Comparison of ENCODE assay signal across 8 mouse cellular contexts in the genomic region with DNA sequence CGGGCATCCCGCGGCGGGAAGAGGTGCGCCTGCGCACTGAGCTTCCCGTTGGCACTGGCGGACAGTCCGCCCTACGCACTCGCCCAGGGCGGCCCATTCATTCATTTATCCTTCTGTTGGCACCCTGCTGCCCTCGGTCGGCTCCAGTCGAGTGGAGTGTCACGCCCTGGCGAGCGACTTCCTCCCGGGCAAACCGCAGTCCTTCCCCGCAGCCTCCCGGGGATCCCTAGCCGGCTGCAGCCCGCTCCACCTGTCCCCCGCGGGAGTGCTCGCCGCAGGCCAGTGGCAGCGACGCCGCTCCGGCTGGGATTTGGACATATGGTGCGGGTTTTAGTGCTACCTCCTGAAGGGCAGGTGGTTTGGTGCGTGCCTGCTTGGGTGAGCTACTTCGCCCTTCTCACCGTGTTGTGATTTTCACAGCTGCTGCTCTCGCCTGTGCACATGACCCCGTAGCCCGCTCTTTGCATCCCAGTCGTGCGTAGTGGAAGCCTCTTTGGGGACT. TPM values are rescaled to one million over a fixed set of nuclear protein-coding genes. Genes with fewer than 3 reads are reported as not detected.
A peak's percentile ranks its signal among the peaks of the same experiment; 100 is the strongest.
DNase-seq lines count a peak whose midpoint lies in the region; ATAC-seq and TF ChIP-seq lines count a peak whose summit lies in the region.

No protein-coding gene starts in this region.

- peak overlapping the region; percentile 76 for H3K9ac ChIP-seq in lung, embryonic 14.5 days
- H3K9ac ChIP-seq in embryonic facial prominence, embryonic 12.5 days: peak overlapping the region; percentile 82
- H3K9ac ChIP-seq in intestine, embryonic 16.5 days (ENCODE audit: low read depth, low read length): peak overlapping the region; percentile 79
- peak overlapping the region; percentile 63 for H3K9ac ChIP-seq in neural tube, embryonic 12.5 days

- H3K4me2 ChIP-seq in lung, embryonic 14.5 days: peak overlapping the region; percentile 85
- H3K4me2 ChIP-seq in embryonic facial prominence, embryonic 12.5 days (replicated peaks): peak overlapping the region; percentile 85
- peak overlapping the region; percentile 64 for H3K4me2 ChIP-seq in intestine, embryonic 16.5 days (ENCODE audit: low read depth, low read length)
- H3K4me2 ChIP-seq in neural tube, embryonic 12.5 days (replicated peaks): peak overlapping the region; percentile 79

- no peaks in the 10 kb centered on the region for H3K9me3 ChIP-seq in lung, embryonic 14.5 days (ENCODE audit: low read depth, low read length)
- H3K9me3 ChIP-seq in embryonic facial prominence, embryonic 12.5 days: no peaks in the 10 kb centered on the region
- no peaks in the 10 kb centered on the region for H3K9me3 ChIP-seq in intestine, embryonic 16.5 days (ENCODE audit: control insufficient read depth, low read length)
- no peaks in the 10 kb centered on the region for H3K9me3 ChIP-seq in neural tube, embryonic 12.5 days

- H3K4me1 ChIP-seq in lung, embryonic 14.5 days (ENCODE audit: insufficient read depth): 0 out of 2 replicates have a peak, but pooled peaks cover 5% of the 10 kb centered on the region
- peaks cover 13% of the 10 kb centered on the region for H3K4me1 ChIP-seq in embryonic facial prominence, embryonic 12.5 days
- H3K4me1 ChIP-seq in intestine, embryonic 16.5 days (ENCODE audit: control insufficient read depth, insufficient read depth, low read length): no peaks in the 10 kb centered on the region
- H3K4me1 ChIP-seq in neural tube, embryonic 12.5 days: peaks cover 10% of the 10 kb centered on the region; the same call in 1 of the 2 replicates

- no peaks in the 10 kb centered on the region for H3K27me3 ChIP-seq in lung, embryonic 14.5 days (ENCODE audit: insufficient read depth, low read length)
- H3K27me3 ChIP-seq in embryonic facial prominence, embryonic 12.5 days: no peaks in the 10 kb centered on the region; the same call in 1 of the 2 replicates
- H3K27me3 ChIP-seq in intestine, embryonic 16.5 days (replicated peaks; ENCODE audit: control insufficient read depth, insufficient read depth, low read length): no peaks in the 10 kb centered on the region
- H3K27me3 ChIP-seq in neural tube, embryonic 12.5 days (replicated peaks): no peaks in the 10 kb centered on the region

- peak; percentile 84 for ATAC-seq in lung, embryonic 14.5 days (ENCODE audit: insufficient read depth)
- peak; percentile 78 for ATAC-seq in embryonic facial prominence, embryonic 12.5 days (ENCODE audit: insufficient number of reproducible peaks, insufficient read depth, low FRiP score, low TSS enrichment)
- ATAC-seq in intestine, embryonic 16.5 days: peak; percentile 94
- peak; percentile 89 for ATAC-seq in neural tube, embryonic 12.5 days (ENCODE audit: low FRiP score, low read depth)

- WGBS in lung, embryonic 14.5 days: under 1% methylated on average over 41 of the region's 41 CpGs
- 0% methylated on average over 41 of the region's 41 CpGs for WGBS in embryonic facial prominence, embryonic 12.5 days
- under 1% methylated on average over 41 of the region's 41 CpGs for WGBS in intestine, embryonic 16.5 days
- WGBS in neural tube, embryonic 12.5 days: under 1% methylated on average over 41 of the region's 41 CpGs

- H3K36me3 ChIP-seq in lung, embryonic 14.5 days (ENCODE audit: insufficient read depth): peaks cover 24% of the 10 kb centered on the region
- H3K36me3 ChIP-seq in embryonic facial prominence, embryonic 12.5 days: peaks cover 13% of the 10 kb centered on the region; the same call in 1 of the 2 replicates
- no peaks in the 10 kb centered on the region for H3K36me3 ChIP-seq in intestine, embryonic 16.5 days (ENCODE audit: control insufficient read depth, insufficient read depth, low read length)
- peaks cover 7% of the 10 kb centered on the region for H3K36me3 ChIP-seq in neural tube, embryonic 12.5 days

- DNase-seq in lung, embryonic 14.5 days: no peak
- DNase-seq in lung, postnatal 4 days: no peak
- DNase-seq in layer of hippocampus, adult 9-11 months: no peak
- DNase-seq in adrenal gland, postnatal 25 days: no peak
- no peak for DNase-seq in frontal cortex, postnatal 36 days (ENCODE audit: low spot score in 2 of 2)

- peak overlapping the region; percentile 58 for H3K27ac ChIP-seq in lung, embryonic 14.5 days (ENCODE audit: low read depth)
- peak overlapping the region; percentile 66 for H3K27ac ChIP-seq in embryonic facial prominence, embryonic 12.5 days
- peak overlapping the region; percentile 72 for H3K27ac ChIP-seq in intestine, embryonic 16.5 days (ENCODE audit: low read length)
- peak overlapping the region; percentile 10; the same call in 1 of the 2 replicates for H3K27ac ChIP-seq in neural tube, embryonic 12.5 days

- peak overlapping the region; percentile 77 for H3K4me3 ChIP-seq in lung, embryonic 14.5 days (ENCODE audit: low read depth, low read length)
- peak overlapping the region; percentile 86 for H3K4me3 ChIP-seq in embryonic facial prominence, embryonic 12.5 days
- peak overlapping the region; percentile 91 for H3K4me3 ChIP-seq in intestine, embryonic 16.5 days (ENCODE audit: low read length)
- peak overlapping the region; percentile 74 for H3K4me3 ChIP-seq in neural tube, embryonic 12.5 days

- TF ChIP-seq CTCF in lung, embryonic 14.5 days (IDR thresholded peaks at IDR 0.05; ENCODE audit: low read depth): no peak

RNA-seq across cellular contexts. Expression of a gene that starts 0.4 kb away (rescaled TPM):
- polyA plus RNA-seq in lung, embryonic 14.5 days (2014; fragmentation: Nextera tagmentation; extraction: Ambion mirVana): 55.1 and 56.6 TPM in 2 replicates
- 57.9 and 60.8 TPM in 2 replicates for polyA plus RNA-seq in embryonic facial prominence, embryonic 12.5 days (2016; fragmentation: Nextera tagmentation; extraction: Ambion mirVana)
- 26.4 and 30.1 TPM in 2 replicates for polyA plus RNA-seq in intestine, embryonic 16.5 days (2015; fragmentation: Nextera tagmentation; extraction: Ambion mirVana)
- 38.5 and 45.1 TPM in 2 replicates for polyA plus RNA-seq in neural tube, embryonic 12.5 days (2016; fragmentation: Nextera tagmentation; extraction: Ambion mirVana)
- 5.6 and 5.9 TPM in 2 replicates for total RNA-seq in adrenal gland, postnatal 25 days (2021)

RNA-seq across cellular contexts. Expression of a gene that starts 38.4 kb away (rescaled TPM):
- 0.58 and 0.84 TPM in 2 replicates for polyA plus RNA-seq in lung, embryonic 14.5 days (2014; fragmentation: Nextera tagmentation; extraction: Ambion mirVana)
- 3.3 and 3.6 TPM in 2 replicates for polyA plus RNA-seq in embryonic facial prominence, embryonic 12.5 days (2016; fragmentation: Nextera tagmentation; extraction: Ambion mirVana)
- 0.65 and 0.81 TPM in 2 replicates for polyA plus RNA-seq in intestine, embryonic 16.5 days (2015; fragmentation: Nextera tagmentation; extraction: Ambion mirVana)
- polyA plus RNA-seq in neural tube, embryonic 12.5 days (2016; fragmentation: Nextera tagmentation; extraction: Ambion mirVana): 5.6 and 5.8 TPM in 2 replicates
- total RNA-seq in adrenal gland, postnatal 25 days (2021): not detected in 2 replicates

Comparison
In these comparisons a context has a peak if more than half of its experiments do, and no peak if none do; other contexts are left out.
1. H3K27ac ChIP-seq: peak in every context shown above with its lines; median percentile 72 in intestine, embryonic 16.5 days; 66 in embryonic facial prominence, embryonic 12.5 days; 58 in lung, embryonic 14.5 days; 10 in neural tube, embryonic 12.5 days.